Mouse (Mus musculus): ENCODE measurements around the gene Lypd3.
A peak's percentile ranks its signal among the peaks of the same experiment; 100 is the strongest.

Lypd3 gene

DNA sequence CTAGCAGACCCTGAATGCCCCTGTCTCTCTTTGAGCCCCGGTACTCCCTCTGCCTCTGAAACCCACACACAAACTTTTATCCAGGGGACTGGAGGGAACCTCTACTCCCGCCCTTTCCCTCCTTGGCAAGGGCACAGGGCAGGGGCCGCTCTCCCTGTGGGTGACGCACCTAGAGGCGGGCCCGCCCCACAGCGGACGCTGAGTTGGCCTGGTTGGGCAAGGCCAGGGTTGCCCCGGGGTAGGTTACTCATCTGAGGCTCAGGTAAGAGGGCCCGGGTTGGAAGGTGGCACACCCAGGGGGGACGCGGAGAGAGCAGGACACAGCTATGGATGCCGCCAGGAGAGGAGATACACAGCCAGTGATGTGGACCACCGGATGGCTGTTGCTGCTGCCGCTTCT lies at the start of gene Lypd3:
Lypd3 (plus strand) TSS at position 287 of the 400 bp plus-strand sequence.
- ATAC-seq (ENCODE audit: low TSS enrichment) = no peak

DNA sequence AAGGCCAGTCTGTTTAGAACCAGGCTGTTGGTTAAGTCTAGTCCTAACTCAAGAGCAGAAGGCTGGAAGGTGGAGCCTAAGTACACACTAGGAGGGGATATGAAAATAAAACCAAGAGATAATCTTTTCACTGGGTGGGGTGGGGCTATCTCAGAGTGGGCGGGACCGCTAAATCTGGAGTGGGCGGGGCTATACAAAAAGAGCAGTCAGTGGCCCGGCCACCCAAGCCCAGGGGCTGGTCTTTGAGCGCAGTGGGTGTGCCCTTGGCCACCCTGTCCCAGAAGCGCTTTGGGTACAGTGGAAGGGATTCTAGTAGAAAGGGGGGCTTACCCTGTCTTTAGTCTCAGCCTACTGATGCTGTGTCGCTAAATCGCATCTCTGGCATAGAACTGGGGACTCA lies 49.5 kb upstream of the Lypd3 start:
- peak; percentile 45; the same call in 1 of the 2 replicates for ATAC-seq (ENCODE audit: low TSS enrichment)

DNA sequence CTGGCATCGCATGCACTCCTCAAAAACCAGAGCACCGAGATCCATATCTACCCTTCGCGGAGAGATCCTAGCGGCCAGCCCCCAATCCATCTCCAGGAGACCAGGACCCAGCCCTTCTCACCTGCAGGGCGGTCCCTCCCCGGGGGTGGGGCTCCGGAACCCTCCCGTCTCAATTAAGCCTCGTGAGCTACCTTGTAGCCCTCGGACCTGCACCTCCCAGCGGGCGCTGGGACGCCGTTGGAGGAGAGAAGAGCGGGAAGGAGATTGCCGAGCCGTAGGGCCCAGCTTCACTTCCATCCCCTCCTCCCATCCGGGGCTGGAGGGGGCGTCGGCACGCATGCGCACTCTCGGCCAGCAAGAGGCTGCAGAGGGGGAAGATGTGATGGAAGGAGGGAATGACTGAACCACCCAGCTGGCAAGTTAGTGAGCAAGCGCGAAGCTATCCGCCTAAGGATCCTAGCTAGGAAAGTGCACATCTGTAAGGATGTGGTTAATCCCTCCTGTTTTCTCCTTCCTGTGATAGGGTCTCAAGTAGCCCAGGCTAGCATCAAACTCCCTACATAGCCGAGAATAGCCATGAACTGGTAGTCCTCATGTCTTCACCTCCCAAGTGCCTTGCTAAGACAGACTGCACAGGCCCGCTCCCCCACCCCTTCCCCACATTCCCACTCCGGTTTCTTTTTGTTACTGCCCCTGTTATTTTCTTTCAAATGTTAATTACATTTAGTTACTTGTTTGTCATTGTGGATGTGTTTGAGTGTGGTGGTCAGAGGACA lies 48.8 kb upstream of the Lypd3 start, which contains the start of the genes Ethe1 and Zfp575:
Ethe1 (plus strand) TSS at position 214 of the 776 bp plus-strand sequence.
Zfp575 (minus strand) TSS at position 312 of the 776 bp plus-strand sequence.
- peak; percentile 92 for ATAC-seq (ENCODE audit: low TSS enrichment)

DNA sequence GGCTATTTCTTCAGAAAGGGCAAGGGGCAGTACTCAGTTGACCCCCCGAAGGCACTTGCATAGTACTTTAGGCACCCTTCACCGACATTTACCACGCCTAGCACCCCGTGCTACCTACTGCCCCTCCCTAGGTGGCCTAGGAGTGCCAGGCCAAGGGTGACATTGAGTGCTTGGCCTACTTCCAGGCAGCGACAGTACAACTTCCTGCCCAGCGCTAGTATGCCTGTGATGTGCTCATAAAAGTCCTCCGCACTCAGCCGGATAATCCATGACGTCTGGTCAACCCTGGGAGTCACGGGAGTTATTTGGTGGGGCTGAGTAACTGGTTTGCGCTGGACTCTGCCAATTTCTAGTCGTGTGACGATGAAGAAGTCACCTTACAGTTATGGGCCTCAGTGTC lies 48.0 kb upstream of the Lypd3 start:
- ATAC-seq (ENCODE audit: low TSS enrichment) = no peak

DNA sequence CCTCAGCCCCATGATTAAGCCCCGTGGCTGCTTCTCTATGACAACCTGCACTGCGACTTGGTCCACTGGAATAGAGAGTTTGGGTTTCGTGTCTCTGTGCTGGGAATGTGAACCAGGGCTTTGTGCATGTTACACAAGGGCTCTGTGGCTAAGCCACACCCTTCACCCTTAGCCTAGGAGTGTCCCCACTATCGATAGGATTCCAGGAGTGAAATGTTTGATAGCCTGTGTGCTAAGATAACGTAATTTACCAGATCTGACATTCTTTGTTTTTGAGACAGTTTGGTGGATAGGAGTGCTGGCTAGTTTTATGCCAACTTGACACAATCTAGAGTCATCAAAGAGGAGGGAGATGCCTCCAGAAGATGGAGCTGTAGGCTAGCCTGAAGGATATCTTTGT lies 44.6 kb upstream of the Lypd3 start:
- no peak for ATAC-seq (ENCODE audit: low TSS enrichment)

DNA sequence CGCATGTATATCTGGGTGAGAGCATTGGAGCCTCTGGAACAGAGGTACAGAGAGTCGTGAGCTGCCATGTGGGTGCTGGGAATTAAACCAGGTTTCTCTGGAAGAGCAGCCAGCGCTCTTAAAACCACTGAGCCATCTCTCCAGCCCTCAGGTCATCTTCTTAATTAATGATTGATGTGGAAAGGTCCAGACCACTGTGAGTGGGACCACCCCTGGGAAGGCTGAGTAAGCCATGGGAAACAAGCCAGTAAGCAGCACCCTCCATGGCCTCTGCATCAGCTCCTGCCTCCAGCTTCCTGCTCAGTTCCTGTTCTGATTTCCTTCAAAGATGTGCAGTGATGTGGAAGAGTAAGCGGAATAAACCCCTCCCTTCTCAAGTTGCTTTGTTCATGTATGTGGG lies 44.2 kb upstream of the Lypd3 start:
- no peak for ATAC-seq (ENCODE audit: low TSS enrichment)

DNA sequence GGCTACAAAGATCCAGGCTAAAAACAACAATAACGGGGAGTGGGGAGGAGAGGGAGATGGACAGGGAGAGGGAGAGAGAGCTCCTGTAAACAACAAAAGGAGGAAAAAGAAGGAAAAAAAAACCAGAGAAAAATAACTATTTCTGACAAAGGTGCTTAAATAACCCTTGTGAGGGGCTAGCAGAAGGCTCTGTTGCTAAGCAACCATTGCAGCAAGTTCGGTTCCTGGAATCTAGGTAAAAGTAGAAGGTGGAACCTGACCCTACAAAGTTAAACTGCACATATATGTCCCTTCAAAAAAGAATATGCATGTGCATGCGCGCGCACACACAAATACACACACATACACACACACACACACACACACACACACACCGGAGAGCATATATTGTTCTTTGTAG lies 43.6 kb upstream of the Lypd3 start:
- no peak for ATAC-seq (ENCODE audit: low TSS enrichment)

DNA sequence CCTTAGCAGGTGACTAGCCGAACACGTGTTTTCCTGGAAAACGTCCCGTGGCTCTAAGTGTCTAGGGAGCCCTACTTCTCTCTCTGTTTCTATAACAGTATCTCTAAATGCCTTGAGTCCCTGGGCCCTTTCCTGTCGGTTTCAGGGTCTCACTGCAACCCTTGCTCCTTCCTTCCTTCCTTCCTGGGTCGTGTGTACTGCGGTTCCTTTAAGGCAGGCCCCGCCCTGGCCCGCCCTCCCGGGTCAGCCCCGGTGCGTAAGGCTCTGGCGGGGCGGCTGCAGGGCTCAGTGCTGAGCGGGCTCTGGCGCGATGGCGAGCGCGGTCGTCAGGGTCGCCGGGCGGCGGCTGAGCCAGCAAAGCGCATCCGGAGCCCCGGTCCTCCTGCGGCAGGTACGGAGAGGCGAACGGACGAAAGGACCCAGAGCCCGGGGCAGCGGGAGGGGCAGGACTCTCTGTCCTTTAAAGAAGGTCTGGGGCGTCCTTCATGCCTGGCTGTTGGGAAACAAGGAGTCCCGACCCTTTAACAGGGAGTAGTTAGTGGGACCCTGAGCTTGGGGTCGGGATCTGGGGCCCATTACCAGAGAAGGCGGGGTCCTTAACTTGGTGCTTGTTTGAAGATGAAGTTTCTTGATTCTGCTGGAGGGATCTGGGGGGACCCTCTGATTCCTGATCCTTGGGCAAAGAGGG lies 42.6 kb upstream of the Lypd3 start:
- ATAC-seq (ENCODE audit: low TSS enrichment) = peak; percentile 96

DNA sequence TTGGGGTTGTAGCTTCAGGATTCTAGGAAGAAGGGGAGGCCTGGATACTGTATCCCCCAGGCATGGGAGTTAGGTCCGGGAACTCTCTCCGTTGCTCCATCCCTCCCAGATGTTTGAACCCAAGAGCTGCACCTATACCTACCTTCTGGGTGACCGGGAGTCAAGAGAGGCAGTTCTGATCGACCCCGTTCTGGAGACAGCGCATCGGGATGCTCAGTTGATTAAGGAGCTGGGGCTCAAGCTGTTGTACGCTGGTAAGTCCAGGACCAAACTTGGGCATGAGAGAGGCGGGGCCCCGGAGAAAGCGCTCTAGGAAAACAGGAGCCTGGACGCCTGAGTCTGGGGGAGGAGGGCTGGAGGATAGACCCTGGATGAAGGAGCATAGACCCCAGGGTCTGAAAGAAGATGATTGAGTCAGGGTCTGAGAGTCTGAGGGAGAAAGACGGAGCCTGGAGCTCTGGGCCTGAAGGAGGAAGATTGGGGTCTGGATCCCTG lies 42.0 kb upstream of the Lypd3 start:
- no peak for ATAC-seq (ENCODE audit: low TSS enrichment)

DNA sequence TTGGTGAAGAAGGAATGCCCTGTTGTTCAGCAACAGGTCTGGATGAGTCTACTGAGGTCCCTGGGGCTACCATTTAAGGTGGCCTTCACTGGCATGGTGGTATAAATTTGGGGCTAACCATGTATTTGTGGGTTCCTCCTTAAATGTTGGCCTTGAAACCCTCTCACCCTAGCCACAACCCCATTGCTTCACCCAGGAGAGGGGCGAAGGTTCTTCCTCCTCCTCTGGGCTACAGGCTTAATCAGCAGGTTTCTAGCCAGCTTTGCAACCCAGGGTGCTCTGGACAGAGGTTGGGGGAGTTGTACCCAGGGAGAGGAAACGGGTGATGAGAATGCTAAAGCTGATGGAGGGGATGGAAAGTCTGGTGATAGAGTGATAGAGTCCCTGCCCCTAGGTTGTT lies 40.9 kb upstream of the Lypd3 start:
- no peak for ATAC-seq (ENCODE audit: low TSS enrichment)

DNA sequence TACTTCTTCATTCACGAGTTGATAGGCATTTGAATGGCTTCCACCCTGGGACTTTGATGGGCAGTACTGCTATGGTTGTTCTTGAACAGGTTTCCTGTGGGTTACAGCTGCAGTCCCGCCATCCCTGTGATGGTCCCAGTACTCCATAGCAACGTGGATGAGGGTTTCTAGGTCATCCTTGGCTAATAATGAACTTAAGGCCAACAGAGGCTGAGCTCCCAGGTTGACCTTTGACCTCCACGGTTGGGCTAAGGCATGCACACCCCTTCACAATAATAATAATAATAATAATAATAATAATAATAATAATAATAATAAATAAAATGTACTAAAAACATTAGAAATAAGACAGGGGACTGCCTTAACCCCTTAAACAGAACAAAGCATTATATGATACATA lies 38.2 kb upstream of the Lypd3 start:
- no peak for ATAC-seq (ENCODE audit: low TSS enrichment)

DNA sequence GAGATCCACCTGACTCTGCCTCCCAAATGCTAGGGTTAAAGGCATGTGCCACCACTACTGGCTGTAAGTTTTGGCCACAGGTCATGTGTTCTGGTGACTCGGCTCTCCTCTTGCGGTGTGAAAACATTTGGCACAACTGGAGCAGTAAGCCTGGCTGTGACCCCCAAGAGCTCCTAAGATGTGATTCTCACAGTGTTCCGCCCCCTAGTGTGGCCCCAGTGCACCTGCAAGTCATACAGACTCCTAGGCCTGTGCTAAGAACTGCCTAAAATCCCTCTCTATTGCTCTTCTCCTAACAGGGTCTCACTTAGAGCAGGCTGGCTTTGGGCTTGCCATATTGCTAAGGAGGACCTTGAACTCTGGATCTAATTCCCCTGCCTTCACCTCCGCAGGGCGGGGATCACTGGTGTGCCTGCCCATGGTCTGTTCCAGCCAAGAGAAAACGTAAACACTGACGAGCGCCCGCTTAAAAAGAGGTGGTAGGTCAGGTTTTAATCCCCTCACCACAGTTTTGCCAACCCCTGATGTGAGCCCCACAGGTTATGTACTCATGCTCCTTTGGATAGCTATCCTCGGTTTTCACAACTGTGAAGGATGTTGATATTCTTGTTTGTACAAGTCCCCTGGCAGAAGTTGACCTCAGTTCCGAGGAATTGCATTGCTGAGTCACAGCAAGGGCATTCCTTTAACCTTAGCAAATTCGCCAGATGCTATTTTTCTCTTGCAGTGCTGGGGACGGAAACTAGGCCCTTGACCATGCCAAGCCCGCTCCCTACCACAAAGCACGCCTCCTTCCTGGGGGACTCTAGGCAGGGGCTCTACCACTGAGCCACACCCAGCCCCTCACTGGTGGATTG lies 36.9 kb upstream of the Lypd3 start:
- no peak for ATAC-seq (ENCODE audit: low TSS enrichment)

DNA sequence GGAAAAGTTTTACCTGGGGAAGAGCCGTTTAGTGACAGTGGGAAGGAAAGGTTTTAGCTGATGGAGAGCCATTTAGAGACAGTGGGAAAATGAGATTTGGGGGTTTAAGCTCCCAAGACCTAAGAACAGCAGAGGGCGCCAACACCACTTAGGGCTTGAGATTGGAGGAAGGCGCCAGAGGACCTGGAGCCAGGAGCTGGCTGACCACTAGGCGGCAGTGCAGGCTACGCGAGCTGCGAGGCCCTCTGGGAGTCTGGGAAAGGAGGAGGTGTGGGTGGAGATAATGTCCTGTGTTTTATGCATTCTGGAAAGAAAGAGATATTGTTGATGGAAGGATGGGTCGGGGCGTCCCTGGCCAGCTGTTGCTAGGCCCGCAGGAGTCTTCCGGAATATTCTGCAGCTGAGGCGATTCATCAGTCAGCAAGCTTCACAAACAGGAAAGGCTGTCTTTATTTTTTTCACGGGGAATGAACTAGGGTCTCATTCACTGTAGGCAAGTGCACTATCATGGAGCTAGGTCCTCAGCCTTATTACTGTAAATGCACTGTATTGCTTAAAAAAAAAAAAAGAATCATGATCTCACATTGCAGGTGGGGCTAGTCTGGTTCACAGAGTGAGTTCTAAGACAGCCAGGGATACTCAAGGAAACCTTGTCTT lies 35.3 kb upstream of the Lypd3 start:
- ATAC-seq (ENCODE audit: low TSS enrichment) = peak; percentile 97

DNA sequence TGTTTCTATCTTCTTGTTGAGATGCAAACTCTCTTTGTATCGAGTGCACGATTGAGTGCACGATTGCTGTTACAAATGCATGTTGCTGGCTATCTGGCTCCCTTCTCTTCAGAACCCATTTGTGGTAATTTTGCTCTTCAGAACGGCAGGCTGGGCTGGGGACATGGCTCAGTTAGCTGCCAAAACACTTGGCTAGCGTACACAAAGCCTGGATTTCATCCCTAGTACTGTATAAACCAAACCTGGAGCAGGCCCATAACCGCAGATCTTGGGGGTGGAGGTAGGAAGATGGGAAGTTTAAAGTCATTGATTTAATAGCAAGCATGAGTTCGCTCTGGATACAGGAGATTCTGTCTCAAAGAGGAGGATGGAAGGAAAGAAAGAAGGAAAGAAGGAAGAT lies 30.8 kb upstream of the Lypd3 start:
- ATAC-seq (ENCODE audit: low TSS enrichment) = no peak

DNA sequence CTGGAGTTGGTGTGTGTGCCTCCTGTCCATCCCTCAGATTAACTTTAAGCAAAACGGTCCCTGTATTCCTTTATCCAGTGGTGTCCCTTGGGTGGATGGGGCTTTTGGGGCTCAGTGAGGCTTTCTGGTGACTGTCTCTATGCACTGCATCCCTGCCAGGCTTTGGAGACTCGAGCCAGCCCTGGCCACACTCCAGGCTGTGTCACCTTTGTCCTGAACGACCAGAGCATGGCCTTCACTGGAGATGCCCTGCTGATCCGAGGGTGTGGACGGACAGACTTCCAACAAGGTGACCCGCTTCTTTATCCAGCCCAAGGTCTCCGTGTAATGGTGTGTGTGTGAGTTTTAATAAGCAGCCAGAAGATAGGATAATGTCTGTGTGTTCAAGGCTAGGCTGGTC lies 30.3 kb upstream of the Lypd3 start:
- ATAC-seq (ENCODE audit: low TSS enrichment) = no peak

DNA sequence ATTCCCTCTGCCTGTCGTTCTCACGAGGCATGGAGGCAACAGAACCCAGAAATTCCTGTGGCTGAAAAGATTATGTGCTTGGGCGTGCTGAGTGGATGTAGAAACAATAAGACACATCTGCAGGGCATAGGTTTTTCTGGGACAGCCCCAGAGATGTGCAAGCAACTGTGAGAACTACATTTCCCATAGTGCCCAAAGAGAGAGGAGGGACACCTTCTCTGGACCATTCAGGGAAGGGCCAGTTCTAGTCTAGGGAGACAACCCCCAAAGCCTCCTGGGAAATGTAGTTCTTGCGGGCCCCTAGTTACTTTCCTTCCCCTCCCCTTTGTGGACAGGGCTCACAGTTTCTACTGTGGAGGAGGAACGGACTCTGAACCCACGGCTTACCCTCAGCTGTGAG lies 28.3 kb upstream of the Lypd3 start:
- ATAC-seq (ENCODE audit: low TSS enrichment) = peak; percentile 92

DNA sequence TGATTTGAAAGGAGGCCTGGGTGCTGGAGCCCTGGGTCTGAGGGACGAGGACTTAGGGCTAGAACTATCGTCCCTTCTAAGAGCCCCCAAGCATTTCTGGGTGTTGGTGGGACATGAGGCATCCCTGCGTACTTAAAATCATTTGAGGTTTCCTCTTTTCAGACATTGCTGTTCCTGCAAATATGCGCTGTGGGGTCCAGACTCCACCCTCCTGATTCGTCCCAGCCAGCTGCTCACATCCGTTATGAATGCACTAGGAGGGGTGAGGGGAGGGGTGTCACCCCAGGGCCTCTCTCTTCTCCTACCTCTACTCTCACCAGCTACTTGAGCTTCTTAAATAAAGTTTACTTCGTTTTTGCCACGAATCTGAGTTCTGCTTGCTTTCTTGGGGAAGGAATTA lies 27.8 kb upstream of the Lypd3 start:
- ATAC-seq (ENCODE audit: low TSS enrichment) = no peak

DNA sequence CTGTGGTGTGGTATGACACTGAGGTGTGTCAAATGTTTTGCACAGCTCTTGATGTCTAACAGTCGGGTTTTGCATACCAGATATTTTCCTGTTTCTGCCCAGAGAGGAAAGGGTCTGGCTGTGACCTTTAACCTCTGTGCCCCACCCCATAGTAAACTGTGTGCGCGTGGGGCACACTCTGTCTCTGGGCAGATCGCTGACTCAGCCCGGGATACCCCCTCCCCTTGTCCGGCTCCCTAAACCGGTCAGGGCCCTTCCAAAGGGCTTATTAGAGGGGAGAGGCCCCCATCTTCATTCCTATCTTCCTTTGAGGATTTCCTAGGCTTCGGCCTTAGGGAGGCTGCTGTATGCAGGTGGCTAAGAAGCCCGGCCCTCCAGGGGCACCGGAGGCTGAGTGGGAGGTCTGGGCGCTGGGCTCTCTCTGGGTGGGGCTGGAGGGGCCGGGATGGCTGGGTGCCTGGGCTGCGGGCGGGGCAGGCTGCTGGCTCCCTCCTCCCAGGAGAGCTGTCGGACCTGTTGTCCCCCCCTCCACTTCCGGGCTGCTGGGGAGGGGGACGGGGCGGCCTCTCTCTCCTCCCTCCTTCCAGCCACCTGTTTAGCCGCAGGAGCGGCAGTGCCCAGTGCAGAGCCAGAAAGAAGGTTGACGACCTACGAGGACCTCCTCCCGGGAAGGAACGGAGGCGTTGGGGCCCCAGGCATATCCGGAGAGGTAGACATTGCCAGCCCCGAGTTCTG lies 26.0 kb upstream of the Lypd3 start, which contains the start of gene Phldb3:
Phldb3 (plus strand) TSS at position 620 of the 735 bp plus-strand sequence.
- no peak for ATAC-seq (ENCODE audit: low TSS enrichment)

DNA sequence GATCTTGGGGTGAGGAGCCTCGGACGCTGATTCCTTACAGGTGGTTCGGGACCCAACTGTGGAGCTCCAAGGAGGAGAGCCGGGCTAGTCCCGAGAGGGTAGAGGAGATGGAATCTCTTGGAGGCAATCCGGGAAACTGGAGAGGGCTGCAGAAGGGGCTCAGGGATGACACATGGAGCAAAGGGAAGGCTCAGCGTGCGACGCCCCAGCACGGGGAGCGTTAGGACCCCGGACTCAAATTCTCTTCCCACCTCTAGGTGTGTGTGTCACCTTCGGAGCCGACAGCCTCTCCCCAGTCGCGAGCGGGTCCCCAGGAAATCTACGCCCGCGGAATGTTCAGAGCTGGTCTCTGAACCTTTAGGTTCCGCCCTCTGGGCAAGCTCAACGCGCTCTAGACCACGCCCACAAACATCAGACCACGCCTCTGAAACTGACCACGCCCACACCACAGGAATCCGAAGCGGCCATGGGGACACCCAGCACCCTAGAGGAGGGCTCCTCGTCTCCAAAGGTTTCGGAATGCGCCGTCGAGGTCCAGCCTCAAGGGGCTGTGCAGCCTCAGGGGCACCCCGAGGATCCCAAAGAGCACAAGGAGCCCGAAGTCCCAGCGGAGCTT lies 25.4 kb upstream of the Lypd3 start:
- ATAC-seq (ENCODE audit: low TSS enrichment) = no peak

DNA sequence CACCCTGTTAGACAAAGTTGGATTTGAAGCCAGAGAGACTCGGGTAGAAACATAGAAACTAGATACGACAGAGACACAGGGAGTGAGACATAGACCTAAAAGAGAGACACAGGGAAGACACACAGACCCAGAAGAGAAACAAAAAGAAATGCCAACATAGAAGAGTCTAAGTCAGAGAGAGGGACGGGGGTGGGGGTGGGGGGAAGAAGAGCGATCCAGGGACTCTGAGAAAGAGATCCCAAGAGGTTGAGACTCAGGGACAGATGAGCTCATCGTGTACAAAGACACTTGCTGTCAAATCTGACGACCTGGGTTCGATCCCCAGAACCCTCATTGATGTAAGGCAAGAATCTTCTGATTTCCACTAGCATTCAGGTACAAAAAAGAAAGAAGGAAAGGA lies 24.6 kb upstream of the Lypd3 start:
- no peak for ATAC-seq (ENCODE audit: low TSS enrichment)

All from frontal cortex, adult (tissue).